Mouse (Mus musculus): Measurements from ENCODE around the gene Spata13.

Spata13 gene

DNA sequence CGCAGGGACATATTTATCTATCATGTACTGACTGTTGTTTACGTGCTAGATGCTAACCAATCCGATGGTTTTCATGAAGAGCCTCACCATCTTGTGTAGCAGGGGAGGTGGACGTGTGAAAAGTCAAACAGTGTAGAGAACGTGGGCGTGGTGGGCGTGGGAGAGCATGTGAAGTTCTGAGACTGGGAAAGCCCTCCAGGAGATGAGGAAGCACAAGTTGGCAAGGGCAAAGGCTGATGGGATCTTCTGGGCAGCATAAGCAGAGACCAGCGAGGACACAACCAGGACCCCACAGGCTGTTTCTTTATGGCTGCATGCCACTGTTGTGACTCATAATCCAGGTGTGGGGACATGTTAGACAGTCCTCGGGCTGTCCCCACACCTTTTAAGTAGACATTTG lies 5.4 kb downstream of the Spata13 start:
- DNase-seq (ENCODE audit: low spot score): no peak

DNA sequence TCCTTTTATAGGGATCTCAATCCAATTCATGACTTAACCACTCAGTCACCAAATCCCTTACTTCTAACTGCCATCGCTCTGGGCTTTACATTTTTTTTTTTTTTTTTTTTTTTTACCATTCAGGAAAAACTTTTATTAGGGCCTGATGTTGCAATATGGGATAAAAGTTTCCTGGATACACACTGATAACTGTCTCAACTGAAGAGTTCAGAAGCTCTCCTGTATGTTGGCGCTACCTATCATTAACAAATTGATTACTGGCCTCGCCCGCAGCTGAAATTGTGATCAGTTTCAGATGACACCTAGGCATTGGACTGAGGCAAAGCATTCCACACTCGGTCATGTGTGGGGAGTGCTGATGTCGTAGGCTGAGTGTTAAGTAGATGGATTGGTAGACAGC lies 7.3 kb downstream of the Spata13 start:
- DNase-seq (ENCODE audit: low spot score): no peak

DNA sequence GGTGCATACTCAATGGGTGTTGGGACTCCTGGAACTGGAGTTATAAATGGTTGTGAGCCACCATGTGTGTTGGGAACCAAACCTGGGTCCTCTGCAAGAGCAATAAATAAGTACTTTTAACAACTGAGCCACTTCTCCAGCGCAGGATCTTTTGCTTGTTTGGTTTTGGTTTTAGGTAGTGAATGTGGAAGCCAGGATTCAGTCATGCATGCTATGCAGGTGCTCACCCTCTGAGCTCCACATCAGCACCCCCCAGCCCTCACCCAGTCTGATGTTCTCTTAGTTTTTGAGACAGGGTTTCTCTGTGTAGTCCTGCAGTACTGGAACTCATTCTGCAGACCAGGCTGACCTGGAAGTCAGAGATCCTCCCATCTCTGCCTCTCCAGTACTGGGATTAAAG lies 8.3 kb downstream of the Spata13 start:
- no peak for DNase-seq (ENCODE audit: low spot score)

DNA sequence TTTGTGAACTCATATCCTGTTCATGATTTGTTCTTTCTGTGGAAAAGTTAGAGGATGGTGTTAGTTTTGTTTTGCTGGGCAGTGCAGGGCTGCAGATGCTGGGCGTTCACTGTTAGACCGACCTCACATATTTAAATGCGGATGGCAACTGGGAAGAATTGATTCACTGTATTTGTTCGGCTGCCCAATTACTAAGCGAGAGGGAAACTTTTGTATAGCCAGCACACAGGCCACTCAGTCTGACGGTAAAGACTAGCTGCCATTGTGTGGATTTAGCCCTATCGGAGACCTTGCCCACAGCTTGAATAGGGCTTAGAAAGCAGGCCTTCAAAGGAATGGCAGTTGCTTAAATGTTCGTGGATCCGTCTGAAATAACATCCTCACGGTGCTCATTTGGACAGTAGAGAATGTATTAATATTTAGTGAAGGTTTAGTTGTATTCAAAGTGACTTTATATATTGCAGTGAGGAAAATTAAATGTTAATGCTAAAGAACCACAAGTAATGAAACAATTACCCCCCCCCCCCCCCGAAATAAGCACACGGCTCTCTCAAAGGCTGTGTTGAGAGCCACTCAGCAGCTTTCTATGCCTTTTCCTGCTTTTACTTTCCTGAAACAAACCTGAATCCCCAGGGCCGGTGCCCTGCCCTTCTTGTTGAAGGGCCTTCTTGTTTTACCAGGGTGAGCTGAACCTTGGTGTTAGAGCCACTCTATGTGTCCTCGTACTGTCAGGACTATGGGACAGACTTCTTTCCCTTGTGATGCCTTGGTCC lies 9.5 kb downstream of the Spata13 start:
- DNase-seq (ENCODE audit: low spot score): no peak

DNA sequence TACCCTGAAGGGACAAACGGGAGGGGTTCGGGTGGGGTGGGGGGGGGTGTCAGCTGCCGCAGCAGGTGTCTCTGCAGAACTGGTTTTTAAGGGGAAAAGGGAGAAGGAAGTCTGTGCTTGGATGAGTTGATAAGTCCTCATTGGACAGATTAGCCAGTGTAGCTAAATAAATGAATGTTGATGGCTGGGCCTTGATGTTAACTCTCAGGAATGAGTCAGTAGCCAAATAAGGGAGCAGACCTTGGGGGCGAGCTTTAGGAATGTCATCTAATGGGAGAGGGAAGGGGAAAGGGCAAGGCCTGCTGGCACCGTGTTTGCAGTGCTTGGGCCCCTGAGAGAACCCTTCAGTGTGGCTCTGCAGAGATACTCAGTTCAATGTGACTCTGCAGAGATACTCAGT lies 12.6 kb downstream of the Spata13 start:
- no peak for DNase-seq (ENCODE audit: low spot score)

- DNase-seq (ENCODE audit: low spot score): no peak
Observed at GRCm38 (mm10) chr14:60647885-60648284, 14.1 kb downstream of the Spata13 start.

DNA sequence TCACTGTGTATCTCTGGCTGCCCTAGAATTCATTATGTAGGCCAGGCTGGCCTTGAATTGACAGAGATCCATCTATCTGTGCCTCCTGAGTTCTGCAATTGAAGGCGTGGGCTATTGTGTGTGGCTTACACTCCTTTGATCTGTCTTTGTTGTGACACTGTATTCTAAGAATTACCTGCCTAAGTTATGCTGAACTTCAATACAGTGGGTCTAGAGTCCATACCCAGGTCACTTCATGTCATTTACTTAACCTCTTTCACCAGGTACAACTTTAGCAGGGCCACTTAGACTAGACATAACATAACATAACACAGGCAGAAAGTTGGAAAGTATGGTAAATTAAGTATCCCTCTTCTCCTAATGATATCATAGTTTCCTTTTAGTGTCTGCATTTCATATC lies 15.2 kb downstream of the Spata13 start:
- no peak for DNase-seq (ENCODE audit: low spot score)

- DNase-seq (ENCODE audit: low spot score): no peak
Observed at GRCm38 (mm10) chr14:60653184-60653583, 19.4 kb downstream of the Spata13 start.

DNA sequence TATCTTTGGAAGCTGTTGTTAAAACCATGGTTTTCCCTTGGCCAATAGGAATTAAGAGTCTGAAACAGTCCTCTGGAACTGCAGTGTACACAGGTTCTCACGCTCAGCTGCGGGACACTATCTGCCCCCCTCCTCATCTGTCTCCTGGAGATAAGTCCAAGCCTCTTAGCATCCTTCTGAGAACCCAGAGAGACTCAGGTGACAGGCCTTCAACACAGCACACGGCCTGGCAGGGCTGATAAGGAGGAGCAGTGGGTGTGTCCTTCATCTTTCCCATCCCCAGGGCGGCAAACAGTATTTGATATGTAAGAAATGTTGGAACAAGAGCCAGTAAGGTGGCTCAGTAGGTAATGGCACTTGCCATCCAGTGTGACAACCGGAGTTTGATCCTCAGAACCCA lies 20.2 kb downstream of the Spata13 start:
- DNase-seq (ENCODE audit: low spot score): no peak

DNA sequence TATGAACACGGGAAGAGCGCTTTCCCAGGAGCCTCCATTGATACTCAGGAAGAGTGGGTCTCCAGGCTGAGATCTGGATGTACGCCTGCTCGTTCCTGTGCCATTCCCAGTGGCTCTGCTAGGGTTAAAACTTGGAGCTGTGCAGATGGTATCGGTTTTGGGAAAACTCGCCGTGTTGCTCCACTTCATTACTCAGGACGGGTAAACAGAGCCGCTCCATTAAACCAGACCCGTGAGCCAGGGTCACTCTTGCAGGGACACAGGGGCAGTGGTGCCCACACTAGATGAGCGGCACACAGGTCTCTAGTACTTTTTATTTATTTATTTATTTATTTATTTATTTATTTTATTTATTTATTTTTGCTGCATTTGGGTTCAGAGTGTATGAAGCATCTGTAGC lies 20.9 kb downstream of the Spata13 start:
- DNase-seq (ENCODE audit: low spot score): no peak

DNA sequence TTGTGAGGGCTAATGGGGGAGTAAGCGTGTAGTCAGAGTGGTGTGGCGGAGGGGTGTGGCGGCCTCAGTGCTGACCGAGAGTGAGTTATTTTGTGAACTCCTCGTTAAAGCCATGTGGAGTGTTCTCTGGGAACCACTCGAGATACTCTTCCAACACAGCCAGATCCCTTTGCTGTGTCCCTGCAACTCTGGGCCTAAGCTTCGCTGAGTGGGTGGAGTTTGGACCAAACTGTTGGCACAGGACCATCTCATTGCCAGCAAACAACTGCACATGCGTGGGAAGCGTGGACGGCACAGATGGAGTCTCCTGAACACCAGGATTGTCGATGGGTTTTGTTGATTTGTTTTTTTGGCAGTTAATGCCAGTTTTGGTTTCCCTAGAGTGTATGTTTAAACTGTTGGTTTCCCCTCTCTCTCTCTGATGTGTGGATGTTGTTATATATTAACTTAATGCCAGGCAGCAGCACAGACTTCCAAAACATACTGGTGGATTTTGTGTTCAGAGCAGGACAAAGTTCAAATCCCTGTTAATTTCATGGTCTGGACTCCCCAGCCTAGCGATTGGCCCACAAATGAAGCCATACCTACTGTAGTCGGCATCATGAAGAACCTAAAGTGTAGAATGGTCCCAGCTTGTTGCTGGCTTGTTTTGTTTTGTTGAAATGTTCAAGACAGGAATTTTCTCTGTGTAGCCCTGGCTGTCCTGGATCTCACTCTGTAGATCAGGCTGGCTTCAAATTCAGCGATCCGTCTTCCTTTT lies 22.3 kb downstream of the Spata13 start:
- no peak for DNase-seq (ENCODE audit: low spot score)

- DNase-seq (ENCODE audit: low spot score): no peak
Observed at GRCm38 (mm10) chr14:60656701-60657085, 22.9 kb downstream of the Spata13 start.

GRCm38 (mm10) chr14:60657891-60658290 lies 24.1 kb downstream of the Spata13 start:
- no peak for DNase-seq (ENCODE audit: low spot score)

DNA sequence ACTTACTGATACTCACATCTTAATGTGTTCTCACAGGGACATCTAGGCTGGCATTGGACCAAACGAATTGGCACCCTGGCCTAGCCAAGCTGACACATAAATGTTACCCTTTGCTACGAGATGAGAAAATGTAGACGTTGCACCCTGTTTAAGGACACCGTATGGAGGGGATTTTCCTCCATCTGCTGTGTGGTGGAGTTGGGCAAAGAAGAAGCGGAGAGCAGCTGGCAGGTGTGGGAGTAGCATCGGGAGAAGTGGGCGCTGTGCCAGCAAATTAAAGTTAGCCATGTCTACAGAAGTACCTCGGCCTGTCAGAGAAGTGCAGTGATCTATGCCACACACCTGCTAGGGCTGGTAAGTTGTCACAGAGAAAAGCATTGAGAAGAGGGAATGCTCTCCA lies 25.7 kb downstream of the Spata13 start:
- DNase-seq (ENCODE audit: low spot score): no peak

DNA sequence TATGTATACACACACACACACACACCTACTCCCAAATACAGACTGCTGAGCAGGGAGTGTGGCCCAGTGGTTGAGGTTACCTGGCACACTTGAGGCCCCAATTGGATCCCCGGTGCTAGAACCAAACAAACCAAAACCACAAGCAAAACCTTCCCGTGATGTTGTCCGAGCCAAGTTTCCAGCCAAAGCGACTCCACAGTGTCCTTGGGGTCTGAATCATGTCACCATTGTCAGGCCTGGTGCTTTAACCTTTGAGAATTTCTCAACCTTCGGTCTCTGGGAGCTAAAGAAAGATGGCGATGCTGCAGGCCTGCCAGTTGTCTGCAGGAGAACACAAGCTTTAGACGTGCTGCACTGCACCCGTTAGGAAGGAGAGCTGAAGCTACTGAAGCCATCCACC lies 26.8 kb downstream of the Spata13 start:
- DNase-seq (ENCODE audit: low spot score): no peak

- no peak for DNase-seq (ENCODE audit: low spot score)
Observed at GRCm38 (mm10) chr14:60661281-60661680, 27.5 kb downstream of the Spata13 start.

DNA sequence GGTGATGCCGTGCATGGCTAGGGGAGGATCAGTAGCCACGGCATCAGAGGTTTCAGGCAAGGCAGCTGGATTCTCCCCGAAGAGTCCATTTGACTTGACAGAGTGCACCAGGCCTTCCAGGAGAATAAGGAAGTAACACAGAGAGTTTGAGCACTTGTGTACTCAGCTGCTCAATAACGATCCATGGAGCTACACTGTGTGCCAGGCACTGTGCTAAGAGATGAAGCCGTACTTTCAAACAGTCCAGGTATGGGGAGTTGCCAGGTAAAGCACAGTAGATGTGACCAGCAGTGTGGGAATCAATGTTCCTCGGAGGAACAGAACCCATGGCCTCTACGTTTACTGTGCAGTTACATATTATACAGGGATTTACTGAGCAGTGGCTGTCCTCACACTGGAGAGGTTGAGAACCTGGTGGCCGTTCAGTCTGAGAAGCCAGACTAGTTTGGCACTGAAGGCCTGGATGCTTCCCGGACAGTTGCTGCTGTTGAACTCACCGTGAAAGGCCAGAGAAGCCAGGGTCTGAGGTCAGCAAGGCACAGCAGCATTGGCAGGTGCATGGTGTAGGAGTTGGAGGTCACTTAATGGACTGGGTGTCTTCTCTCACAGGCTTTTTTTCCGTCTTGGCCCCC lies 29.6 kb downstream of the Spata13 start:
- no peak for DNase-seq (ENCODE audit: low spot score)

DNA sequence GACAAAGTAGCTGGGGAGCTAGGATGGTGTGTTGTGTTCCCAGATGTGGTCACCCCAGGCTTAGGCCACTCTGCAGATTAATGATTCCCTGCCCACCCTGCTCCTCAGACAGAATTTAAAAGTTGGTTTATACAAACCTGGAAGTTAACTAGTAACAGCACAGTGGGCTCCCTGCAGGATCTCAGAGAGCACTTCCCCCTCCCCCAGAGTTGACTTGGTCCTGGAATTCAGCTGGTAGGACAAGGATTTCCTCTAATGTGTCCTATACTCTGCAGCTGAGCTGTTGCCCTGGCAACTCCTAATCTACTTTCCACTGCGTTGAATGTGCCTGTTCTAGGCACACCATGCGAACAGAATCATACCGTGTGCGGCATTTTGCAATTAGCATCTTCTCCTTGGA lies 30.8 kb downstream of the Spata13 start:
- no peak for DNase-seq (ENCODE audit: low spot score)

DNA sequence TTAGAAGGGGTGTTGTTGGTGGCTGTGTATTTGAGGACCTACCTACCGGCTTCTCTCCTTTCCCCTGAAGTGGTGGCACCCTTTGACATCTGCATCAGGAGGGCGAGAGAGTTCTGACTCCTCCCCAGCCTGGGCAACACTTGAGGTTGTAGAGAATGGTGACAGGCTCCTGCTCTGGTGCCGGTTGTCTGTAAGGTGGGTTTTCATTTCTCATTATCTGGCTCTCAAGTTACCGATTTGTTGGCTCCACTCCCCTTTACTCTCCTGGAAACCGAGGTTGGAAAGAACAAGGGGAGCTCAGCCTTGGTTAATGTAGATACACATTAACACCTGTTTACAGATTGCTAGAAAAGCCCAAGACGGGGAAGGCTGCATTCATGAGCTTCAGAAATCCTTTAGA lies 31.5 kb downstream of the Spata13 start:
- DNase-seq (ENCODE audit: low spot score): no peak

DNA sequence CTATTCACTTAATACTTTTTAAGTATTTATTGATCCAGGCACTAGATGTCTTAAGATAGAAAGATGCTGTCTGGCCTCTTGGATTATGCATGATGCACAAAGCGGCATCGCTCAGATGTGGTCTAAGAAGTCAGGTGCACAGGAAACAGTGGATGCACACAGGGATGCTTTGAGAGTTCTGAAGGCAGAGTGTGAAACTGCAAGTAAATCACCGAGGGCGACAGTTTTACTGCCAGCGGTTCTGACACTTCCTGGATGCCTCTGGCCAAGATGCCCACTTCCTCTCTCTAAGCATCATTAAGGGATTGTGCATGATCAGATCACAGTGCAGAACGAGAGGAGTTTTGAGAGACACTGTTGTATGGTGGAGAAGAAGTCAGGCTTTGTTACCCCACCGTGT lies 32.5 kb downstream of the Spata13 start:
- DNase-seq (ENCODE audit: low spot score): peak; percentile 68

GRCm38 (mm10) chr14:60670191-60670590 lies 36.4 kb downstream of the Spata13 start:
- DNase-seq (ENCODE audit: low spot score): no peak

DNA sequence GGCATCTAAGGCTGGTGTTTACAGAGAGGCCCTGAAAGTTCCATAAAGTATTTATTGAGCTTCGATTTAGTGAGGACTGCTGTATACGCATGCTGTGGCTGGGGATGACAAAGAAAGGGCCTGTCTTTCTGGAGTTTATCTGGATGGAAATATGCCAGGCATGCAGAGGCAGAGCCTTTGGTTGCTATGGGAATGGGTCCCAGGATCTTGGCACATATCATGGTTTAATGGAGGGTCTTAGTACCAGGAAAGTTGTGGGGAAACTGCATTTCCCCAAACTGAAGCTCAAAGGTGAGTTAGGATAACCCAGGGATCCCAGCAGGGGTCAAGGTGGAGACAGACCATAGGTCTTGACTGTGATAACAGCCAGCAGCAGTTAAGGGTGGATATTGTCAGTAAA lies 37.7 kb downstream of the Spata13 start:
- DNase-seq (ENCODE audit: low spot score): no peak

DNA sequence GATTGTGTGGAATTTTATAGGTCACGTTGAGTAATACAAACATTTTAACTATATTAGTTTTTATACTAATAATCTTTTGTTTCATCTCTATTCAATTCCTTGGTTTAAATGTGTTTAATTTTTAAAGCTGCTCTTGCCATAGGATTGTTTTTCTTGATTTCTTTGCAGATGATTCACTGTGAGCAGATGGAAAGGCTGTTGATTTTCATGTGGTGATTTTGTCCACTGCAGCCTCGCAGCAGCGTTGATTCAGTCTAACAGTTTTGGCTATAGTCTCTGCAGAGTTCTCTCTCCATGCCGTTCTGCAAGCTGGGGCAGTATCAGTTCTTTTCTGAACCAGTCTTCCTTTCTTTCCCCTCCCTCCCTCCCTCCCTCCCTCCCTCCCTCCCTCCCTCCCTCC lies 41.9 kb downstream of the Spata13 start:
- no peak for DNase-seq (ENCODE audit: low spot score)
